Mouse (Mus musculus): ENCODE measurements around the gene Prkca.

The Prkca gene

DNA sequence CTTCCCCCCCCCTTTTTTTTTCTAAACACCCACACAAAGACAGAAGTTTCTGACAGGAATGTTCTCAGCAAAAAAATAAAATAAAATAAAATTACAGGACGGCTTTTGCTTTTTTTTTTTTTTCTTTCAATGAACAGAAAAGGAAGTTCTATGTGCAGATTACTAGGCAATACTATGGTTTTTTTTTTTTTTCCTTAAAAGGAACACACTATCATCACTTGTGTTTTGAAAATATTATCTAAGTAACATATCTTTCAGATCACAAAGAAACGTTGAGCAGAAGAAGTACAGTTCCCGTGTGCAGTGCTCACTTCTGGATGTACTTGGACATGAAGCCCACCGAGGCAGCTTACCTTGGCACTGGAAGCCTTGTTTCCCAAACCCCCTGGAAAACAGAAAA is 3.4 kb downstream of the Prkca start:
- peak; percentile 23 for DNase-seq (ENCODE audit: low read depth, low spot score)

DNA sequence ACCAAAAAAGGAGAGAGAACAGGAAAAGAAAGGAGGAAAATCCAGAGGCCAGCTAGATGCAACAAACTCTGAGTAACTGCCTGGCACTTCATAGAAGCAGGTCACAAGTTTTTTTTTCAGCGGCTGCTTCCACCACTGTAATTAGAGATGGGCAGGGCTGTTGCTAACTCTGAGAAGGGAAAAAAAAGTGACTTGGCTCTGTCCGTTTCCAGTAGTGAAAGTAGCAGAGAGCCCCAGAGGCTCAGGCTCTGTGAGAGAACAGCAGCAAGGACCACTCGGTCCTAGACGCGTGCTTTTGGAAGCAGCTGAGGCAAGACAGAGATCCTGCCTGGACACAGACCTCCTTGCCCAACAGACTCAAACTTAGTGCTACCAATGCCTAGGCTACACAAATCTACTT is 7.3 kb downstream of the Prkca start:
- DNase-seq (ENCODE audit: low read depth, low spot score) = no peak

DNA sequence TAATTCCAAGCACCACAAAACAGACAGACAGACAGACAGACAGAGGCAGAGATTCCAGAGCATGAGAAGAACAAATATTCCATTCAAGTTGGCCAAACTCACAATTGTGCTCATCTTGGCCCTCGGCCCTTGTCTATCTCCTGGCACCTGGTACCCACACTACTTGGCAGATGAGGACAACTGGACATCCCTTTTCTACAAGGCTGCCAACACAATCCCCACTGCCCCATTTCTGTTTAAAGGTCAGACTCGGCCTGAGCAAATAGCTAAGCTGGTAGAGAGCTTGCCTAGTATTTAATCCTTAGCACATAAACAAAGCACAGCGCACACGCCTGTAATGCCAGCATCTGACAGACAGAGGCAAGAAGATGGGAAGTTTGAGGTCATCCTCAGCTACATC is 8.2 kb downstream of the Prkca start:
- no peak for DNase-seq (ENCODE audit: low read depth, low spot score)

- no peak for DNase-seq (ENCODE audit: low read depth, low spot score)
Observed at GRCm38 (mm10) chr11:108334658-108335057, 9.1 kb downstream of the Prkca start.

DNA sequence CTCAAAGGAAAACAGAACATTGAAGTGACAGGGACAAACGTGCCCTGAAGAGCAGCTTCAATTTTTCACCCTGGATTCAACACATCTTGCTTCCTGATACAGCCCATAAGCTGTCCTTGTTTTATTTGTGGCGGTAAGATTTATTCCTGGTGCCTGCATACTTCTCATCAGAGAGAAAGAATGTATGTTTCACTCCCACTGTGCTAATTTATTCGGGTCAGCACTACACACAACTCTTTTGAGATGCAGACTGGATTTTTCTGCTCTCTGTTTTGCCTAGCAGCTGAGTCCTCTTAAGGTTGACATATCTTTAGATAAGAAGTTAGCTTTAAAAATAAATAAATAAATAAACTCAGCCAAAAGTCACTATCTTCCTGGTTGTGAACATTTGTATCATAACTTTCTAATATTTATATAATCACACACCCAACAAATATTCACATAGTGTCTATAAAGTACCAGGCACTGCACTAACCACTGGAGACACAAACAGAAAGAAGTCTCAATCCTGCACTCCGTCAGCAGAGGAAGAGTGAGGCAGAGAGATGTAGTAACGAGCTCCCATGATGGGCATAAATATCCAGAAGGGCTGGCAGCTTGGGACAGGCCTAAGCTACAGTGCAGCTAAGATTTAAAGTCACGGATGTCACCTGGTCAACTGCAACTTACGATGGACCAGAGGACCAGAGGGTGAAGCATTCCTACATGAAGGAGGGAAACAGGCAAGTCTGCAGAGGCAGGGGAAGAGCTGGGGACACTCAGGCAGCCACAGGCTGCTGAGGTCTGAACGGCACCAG is 9.9 kb downstream of the Prkca start:
- DNase-seq (ENCODE audit: low read depth, low spot score) = no peak

DNA sequence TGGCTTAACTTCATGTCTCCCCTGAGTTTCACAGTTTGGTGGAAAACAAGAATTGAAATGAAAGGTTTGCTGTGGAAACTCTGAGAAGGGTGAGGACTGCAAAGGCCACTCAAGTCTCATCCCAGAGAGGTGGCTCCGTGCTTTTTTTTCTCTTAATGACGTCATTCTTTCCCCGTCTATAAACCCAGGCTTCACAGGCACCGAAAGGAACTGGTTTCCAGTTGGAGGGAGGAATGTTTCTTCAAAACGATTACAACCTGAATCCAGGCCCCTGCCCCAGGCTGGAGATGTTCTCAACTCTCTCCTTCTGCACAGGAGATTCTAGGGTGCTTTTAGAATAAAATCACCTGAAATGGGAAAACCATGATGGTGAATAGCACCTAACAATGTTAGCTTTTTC is 10.7 kb downstream of the Prkca start:
- no peak for DNase-seq (ENCODE audit: low read depth, low spot score)

DNA sequence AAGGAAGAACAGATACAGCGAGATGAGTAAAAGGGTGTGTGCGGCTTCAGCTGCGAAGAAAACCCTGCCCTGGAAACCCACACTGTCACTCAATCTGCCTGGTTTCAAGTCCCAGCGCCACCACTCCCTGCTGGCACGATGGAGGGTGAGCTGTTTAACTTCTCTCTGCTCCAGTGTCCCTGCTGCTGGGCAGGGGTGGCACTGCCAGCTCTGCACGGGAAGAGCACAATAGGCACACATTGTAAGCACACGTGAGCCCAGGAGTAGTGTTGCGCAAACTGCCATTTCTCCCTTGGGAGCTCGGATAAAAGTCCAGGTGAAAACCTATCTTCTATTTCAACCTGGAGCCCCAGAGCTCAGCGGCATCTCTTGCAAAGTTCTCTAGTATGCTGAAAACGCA is 12.9 kb downstream of the Prkca start:
- DNase-seq (ENCODE audit: low read depth, low spot score) = no peak

GRCm38 (mm10) chr11:108325943-108326342 is 17.8 kb downstream of the Prkca start:
- DNase-seq (ENCODE audit: low read depth, low spot score) = no peak

DNA sequence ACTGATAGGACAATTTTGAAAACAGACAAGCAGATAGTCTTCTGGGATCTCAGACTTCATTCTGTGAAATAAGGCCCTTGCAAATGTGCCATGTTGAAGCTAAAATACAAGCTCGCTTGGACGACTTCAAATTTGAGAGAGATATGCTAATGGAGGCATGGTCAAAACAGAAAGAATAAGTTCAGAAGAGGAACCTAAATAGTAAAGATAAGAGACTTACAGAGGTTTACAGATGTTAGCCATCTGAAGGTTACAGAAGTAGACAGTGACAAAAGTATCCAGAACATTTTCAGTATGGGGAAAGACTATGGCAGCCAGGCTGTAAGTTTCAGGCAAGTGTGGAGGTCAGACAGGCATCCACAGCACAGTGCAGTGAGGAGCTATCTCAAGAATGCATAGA is 21.6 kb downstream of the Prkca start:
- DNase-seq (ENCODE audit: low read depth, low spot score) = no peak

GRCm38 (mm10) chr11:108320561-108320960 is 23.2 kb downstream of the Prkca start:
- no peak for DNase-seq (ENCODE audit: low read depth, low spot score)

GRCm38 (mm10) chr11:108319162-108319561 is 24.6 kb downstream of the Prkca start:
- DNase-seq (ENCODE audit: low read depth, low spot score) = no peak

GRCm38 (mm10) chr11:108317878-108318277 is 25.9 kb downstream of the Prkca start:
- DNase-seq (ENCODE audit: low read depth, low spot score) = no peak

- DNase-seq (ENCODE audit: low read depth, low spot score) = no peak
Observed at GRCm38 (mm10) chr11:108315736-108316135, 28.0 kb downstream of the Prkca start.

- no peak for DNase-seq (ENCODE audit: low read depth, low spot score)
Observed at GRCm38 (mm10) chr11:108312516-108312915, 31.2 kb downstream of the Prkca start.

- DNase-seq (ENCODE audit: low read depth, low spot score) = peak; percentile 49
Observed at GRCm38 (mm10) chr11:108311912-108312311, 31.8 kb downstream of the Prkca start.

DNA sequence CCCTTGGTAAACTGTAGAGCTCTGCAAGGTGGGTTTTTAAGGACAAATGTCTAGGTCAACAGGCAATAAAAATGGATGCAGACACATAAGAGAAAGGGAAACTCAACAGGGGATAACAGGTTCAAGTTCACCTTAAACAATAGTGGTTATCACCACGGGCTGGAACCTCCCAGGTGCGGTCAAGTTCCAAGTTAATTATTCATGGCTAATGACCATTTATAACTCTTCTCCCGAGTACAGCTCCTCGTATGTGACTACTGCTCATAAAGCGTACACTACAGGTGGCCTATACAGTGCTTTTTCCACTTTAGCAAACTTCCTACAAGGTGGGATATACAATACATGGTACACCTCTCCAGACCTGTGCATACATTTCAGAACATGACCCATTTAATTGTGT is 33.9 kb downstream of the Prkca start:
- DNase-seq (ENCODE audit: low read depth, low spot score) = no peak

GRCm38 (mm10) chr11:108308253-108308652 is 35.5 kb downstream of the Prkca start:
- no peak for DNase-seq (ENCODE audit: low read depth, low spot score)

DNA sequence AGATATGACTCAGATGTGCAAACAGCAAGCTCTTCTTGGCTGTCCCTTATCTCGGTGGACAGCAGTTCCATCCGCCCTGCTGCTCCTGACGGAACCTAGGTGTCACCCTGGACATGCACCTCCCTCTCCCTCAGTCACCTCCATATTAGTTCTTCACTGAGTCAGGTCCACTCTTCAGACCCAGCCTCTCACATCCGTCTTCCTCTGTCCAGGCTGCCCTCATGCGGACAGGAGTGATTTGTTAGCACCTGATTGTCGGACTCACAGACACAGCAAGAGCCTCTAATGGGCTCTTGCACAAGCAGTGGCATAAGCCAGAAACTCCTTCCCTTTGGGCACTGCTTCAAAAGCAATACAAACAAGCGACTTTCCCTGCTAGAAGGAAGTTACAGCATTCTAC is 36.5 kb downstream of the Prkca start:
- DNase-seq (ENCODE audit: low read depth, low spot score) = no peak

- DNase-seq (ENCODE audit: low read depth, low spot score) = no peak
Observed at GRCm38 (mm10) chr11:108303787-108304186, 39.9 kb downstream of the Prkca start.

DNA sequence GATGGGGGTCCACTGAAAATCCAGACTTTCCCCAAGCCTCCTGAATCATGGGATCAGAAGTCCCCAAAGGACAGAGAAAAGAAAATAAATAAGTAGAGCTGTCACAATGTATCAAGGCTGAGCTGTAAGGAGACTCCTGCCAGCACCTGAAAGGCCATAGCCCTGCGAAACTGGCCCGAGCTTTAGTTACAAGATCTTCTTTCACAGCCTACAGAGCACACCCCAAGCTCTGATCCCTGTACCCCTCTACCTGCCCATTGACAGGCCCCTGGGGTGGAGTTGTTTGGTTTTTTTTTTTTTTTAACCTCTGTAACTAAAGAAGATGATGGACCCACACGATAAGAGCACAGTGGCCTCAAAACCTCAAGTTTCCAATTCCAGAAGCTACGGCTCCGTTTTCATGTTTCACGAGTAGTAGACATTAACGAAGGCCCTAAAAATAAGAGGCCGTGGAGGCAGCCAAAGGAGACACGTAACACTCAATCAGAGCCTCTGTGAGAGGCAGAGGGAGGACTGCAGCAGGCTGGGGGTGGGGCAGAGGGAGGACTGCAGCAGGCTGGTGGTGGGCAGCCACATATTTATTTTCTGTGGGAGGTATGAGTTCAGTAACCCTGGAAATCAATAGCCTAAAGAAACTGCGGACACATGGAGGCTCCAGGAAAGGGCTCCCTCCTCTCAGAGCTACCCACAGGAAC is 41.8 kb downstream of the Prkca start:
- no peak for DNase-seq (ENCODE audit: low read depth, low spot score)

GRCm38 (mm10) chr11:108301036-108301435 is 42.7 kb downstream of the Prkca start:
- no peak for DNase-seq (ENCODE audit: low read depth, low spot score)

DNA sequence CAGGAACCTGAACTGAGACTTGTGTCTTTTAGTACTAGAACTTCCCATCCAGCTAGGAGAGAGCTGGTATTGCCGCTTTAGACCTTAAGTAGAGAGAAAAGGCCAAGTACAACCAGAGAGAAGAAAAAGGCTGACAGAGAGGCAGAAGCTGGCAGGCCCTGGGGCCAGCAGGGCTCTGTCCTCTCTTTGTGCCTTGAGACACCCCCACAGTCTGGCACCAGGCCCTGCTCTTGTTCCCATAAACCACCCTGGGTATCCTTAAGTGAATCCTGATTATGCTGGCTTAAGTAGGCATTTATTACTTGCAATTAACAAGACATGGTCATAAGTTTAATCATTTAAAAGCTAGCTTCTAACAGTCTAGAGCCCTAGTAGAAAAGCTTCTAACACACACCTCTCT is 43.3 kb downstream of the Prkca start:
- DNase-seq (ENCODE audit: low read depth, low spot score) = no peak

DNA sequence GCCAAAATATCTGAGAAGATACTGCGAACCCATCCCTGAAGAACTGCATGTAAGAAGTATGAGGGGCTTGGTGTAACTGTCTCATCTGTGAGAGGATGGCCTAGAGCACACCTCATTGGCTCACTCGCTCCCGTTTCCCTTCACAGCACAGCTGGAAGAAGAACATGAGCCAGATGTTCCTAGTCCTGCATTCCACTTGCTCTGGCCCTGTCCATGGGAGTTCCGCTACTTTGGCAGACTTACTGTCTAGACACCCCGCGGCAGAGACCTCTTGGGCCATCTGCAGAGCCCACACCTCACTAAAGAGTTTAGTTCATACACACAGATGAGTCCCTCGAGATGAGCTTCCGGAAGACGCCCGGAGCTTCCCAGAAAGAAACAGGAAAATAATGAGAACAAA is 43.8 kb downstream of the Prkca start:
- DNase-seq (ENCODE audit: low read depth, low spot score) = no peak
